ENCODE assay signal across 15 mouse cellular contexts in genomic region chr15:78769064-78769463, GRCm38 (mm10). TPM values are rescaled to one million over a fixed set of nuclear protein-coding genes. Genes with fewer than 3 reads are reported as not detected.
DNase-seq lines count a peak whose midpoint lies in the region; ATAC-seq and TF ChIP-seq lines count a peak whose summit lies in the region.
"Had no signal": no experiment of that assay in that cellular context is flagged by ENCODE, and none has a peak within 500 bp of the region (broad histone marks: within the 10 kb centered on the region; RNA-seq: fewer than 3 reads in every experiment).

No protein-coding gene starts in this region.

- H3K4me3 ChIP-seq in forebrain, embryonic 12.5 days (replicated peaks): peak overlapping the region; percentile 49; the same call in 1 of the 2 replicates
- H3K4me3 ChIP-seq in forebrain, embryonic 16.5 days (replicated peaks; ENCODE audit: low read length): no peak overlapping the region
- H3K4me3 ChIP-seq in liver, postnatal 0 days (ENCODE audit: low read depth, low read length): no peak overlapping the region
- no peak overlapping the region for H3K4me3 ChIP-seq in liver, embryonic 12.5 days
- H3K4me3 ChIP-seq in forebrain, embryonic 13.5 days: peak overlapping the region; percentile 37; the same call in 1 of the 2 replicates
- no peak overlapping the region for H3K4me3 ChIP-seq in midbrain, postnatal 0 days (ENCODE audit: low read depth, low read length)
- H3K4me3 ChIP-seq: heart, embryonic 12.5 days; stomach, embryonic 15.5 days had no signal

- H3K36me3 ChIP-seq in forebrain, embryonic 12.5 days (replicated peaks): peaks cover 48% of the 10 kb centered on the region
- no peaks in the 10 kb centered on the region for H3K36me3 ChIP-seq in forebrain, embryonic 16.5 days (ENCODE audit: control insufficient read depth, insufficient read depth)
- H3K36me3 ChIP-seq in liver, postnatal 0 days (replicated peaks; ENCODE audit: insufficient read depth, low read length): no peaks in the 10 kb centered on the region
- H3K36me3 ChIP-seq in liver, embryonic 12.5 days: peaks cover 24% of the 10 kb centered on the region
- H3K36me3 ChIP-seq in forebrain, embryonic 13.5 days (ENCODE audit: poor library complexity, severe bottlenecking): peaks cover 38% of the 10 kb centered on the region
- no peaks in the 10 kb centered on the region for H3K36me3 ChIP-seq in midbrain, postnatal 0 days (ENCODE audit: insufficient read depth, low read length)
- H3K36me3 ChIP-seq: heart, embryonic 12.5 days; stomach, embryonic 15.5 days had no signal

- TF ChIP-seq EP300 in liver, postnatal 0 days (IDR thresholded peaks at IDR 0.05; ENCODE audit: low read depth): no peak

- no peaks in the 10 kb centered on the region for H3K27me3 ChIP-seq in forebrain, embryonic 12.5 days
- H3K27me3 ChIP-seq in forebrain, embryonic 16.5 days (replicated peaks; ENCODE audit: control insufficient read depth, insufficient read depth, low read length): no peaks in the 10 kb centered on the region
- H3K27me3 ChIP-seq in liver, postnatal 0 days (ENCODE audit: insufficient read depth, low read length): no peaks in the 10 kb centered on the region
- no peaks in the 10 kb centered on the region for H3K27me3 ChIP-seq in liver, embryonic 12.5 days (replicated peaks)
- no peaks in the 10 kb centered on the region for H3K27me3 ChIP-seq in forebrain, embryonic 13.5 days
- H3K27me3 ChIP-seq in midbrain, postnatal 0 days (ENCODE audit: insufficient read depth, low read length): no peaks in the 10 kb centered on the region
- H3K27me3 ChIP-seq: stomach, embryonic 15.5 days had no signal

- TF ChIP-seq CTCF in liver, postnatal 0 days (IDR thresholded peaks at IDR 0.05; ENCODE audit: low read depth): peak; percentile 52
- TF ChIP-seq CTCF in midbrain, postnatal 0 days (IDR thresholded peaks at IDR 0.05): peak; percentile 55

- peak overlapping the region; percentile 73 for H3K4me2 ChIP-seq in forebrain, embryonic 12.5 days
- no peak overlapping the region for H3K4me2 ChIP-seq in forebrain, embryonic 16.5 days (ENCODE audit: low read length)
- H3K4me2 ChIP-seq in liver, postnatal 0 days (ENCODE audit: low read depth, low read length): no peak overlapping the region
- H3K4me2 ChIP-seq in liver, embryonic 12.5 days: no peak overlapping the region
- peak overlapping the region; percentile 76 for H3K4me2 ChIP-seq in forebrain, embryonic 13.5 days
- H3K4me2 ChIP-seq in midbrain, postnatal 0 days (ENCODE audit: low read depth, low read length, poor library complexity, severe bottlenecking): no peak overlapping the region
- H3K4me2 ChIP-seq: heart, embryonic 12.5 days; stomach, embryonic 15.5 days had no signal

- H3K9ac ChIP-seq in forebrain, embryonic 12.5 days: no peak overlapping the region
- no peak overlapping the region for H3K9ac ChIP-seq in forebrain, embryonic 16.5 days (replicated peaks; ENCODE audit: low read depth, low read length)
- H3K9ac ChIP-seq in liver, postnatal 0 days (replicated peaks): no peak overlapping the region
- H3K9ac ChIP-seq in liver, embryonic 12.5 days: no peak overlapping the region
- H3K9ac ChIP-seq in forebrain, embryonic 13.5 days: no peak overlapping the region
- no peak overlapping the region for H3K9ac ChIP-seq in midbrain, postnatal 0 days (replicated peaks; ENCODE audit: low read length, poor library complexity, severe bottlenecking)
- H3K9ac ChIP-seq: heart, embryonic 12.5 days; stomach, embryonic 15.5 days had no signal

- 96% methylated on average over 4 of the region's 4 CpGs for WGBS in forebrain, embryonic 12.5 days
- 88% methylated on average over 4 of the region's 4 CpGs for WGBS in forebrain, embryonic 16.5 days
- WGBS in liver, postnatal 0 days (ENCODE audit: insufficient replicate concordance): 84% methylated on average over 4 of the region's 4 CpGs
- WGBS in liver, embryonic 12.5 days (ENCODE audit: insufficient replicate concordance): 70% methylated on average over 4 of the region's 4 CpGs
- WGBS in forebrain, embryonic 13.5 days: 91% methylated on average over 4 of the region's 4 CpGs
- 92% methylated on average over 4 of the region's 4 CpGs for WGBS in midbrain, postnatal 0 days

- no peak for DNase-seq in liver, postnatal 0 days
- no peak for DNase-seq in midbrain, postnatal 0 days (ENCODE audit: low spot score)
- DNase-seq in right cerebral cortex, postnatal 36 days (ENCODE audit: low spot score in 2 of 2): no peak
- no peak for DNase-seq in spleen, postnatal 14 days (ENCODE audit: low spot score in 2 of 2)
- DNase-seq: cerebellum, adult 2 months; kidney, postnatal 14 days; lung, postnatal 14 days; right cerebral cortex, postnatal 4 days had no signal

- ATAC-seq in forebrain, embryonic 12.5 days (ENCODE audit: low FRiP score): no peak
- no peak for ATAC-seq in forebrain, embryonic 16.5 days
- no peak for ATAC-seq in liver, postnatal 0 days
- ATAC-seq in liver, embryonic 12.5 days: no peak
- no peak for ATAC-seq in forebrain, embryonic 13.5 days
- ATAC-seq in midbrain, postnatal 0 days (ENCODE audit: low FRiP score): no peak
- ATAC-seq: inflammation-experienced regulatory T-cells, adult 6 months had no signal

- peaks cover 76% of the 10 kb centered on the region for H3K4me1 ChIP-seq in forebrain, embryonic 12.5 days
- peaks cover 51% of the 10 kb centered on the region for H3K4me1 ChIP-seq in forebrain, embryonic 16.5 days (replicated peaks; ENCODE audit: control insufficient read depth, insufficient read depth, low read length)
- H3K4me1 ChIP-seq in liver, postnatal 0 days (ENCODE audit: insufficient read depth): peaks cover 11% of the 10 kb centered on the region
- peaks cover 33% of the 10 kb centered on the region for H3K4me1 ChIP-seq in liver, embryonic 12.5 days
- peaks cover 74% of the 10 kb centered on the region for H3K4me1 ChIP-seq in forebrain, embryonic 13.5 days
- H3K4me1 ChIP-seq in midbrain, postnatal 0 days (ENCODE audit: insufficient read depth, low read length): peaks cover 5% of the 10 kb centered on the region; the same call in 1 of the 2 replicates

- H3K27ac ChIP-seq in forebrain, embryonic 12.5 days: peak overlapping the region; percentile 73; the same call in 1 of the 2 replicates
- no peak overlapping the region for H3K27ac ChIP-seq in forebrain, embryonic 16.5 days (ENCODE audit: low read length)
- no peak overlapping the region for H3K27ac ChIP-seq in liver, postnatal 0 days (ENCODE audit: low read depth)
- H3K27ac ChIP-seq in liver, embryonic 12.5 days: no peak overlapping the region
- no peak overlapping the region for H3K27ac ChIP-seq in forebrain, embryonic 13.5 days
- H3K27ac ChIP-seq in midbrain, postnatal 0 days (ENCODE audit: low read depth, low read length): no peak overlapping the region
- H3K27ac ChIP-seq: stomach, embryonic 15.5 days had no signal

- H3K9me3 ChIP-seq in forebrain, embryonic 12.5 days: no peaks in the 10 kb centered on the region
- H3K9me3 ChIP-seq in forebrain, embryonic 16.5 days (ENCODE audit: control insufficient read depth, low read length): no peaks in the 10 kb centered on the region
- H3K9me3 ChIP-seq in liver, postnatal 0 days (ENCODE audit: low read length): no peaks in the 10 kb centered on the region
- H3K9me3 ChIP-seq in liver, embryonic 12.5 days (replicated peaks): no peaks in the 10 kb centered on the region; the same call in 1 of the 2 replicates
- no peaks in the 10 kb centered on the region for H3K9me3 ChIP-seq in forebrain, embryonic 13.5 days (replicated peaks)
- no peaks in the 10 kb centered on the region for H3K9me3 ChIP-seq in midbrain, postnatal 0 days (ENCODE audit: low read length)
- H3K9me3 ChIP-seq: stomach, embryonic 15.5 days had no signal

RNA-seq across cellular contexts. Expression of gene Mfng, which starts 4.2 kb away (rescaled TPM):
- 137 and 147 TPM in 2 replicates for polyA plus RNA-seq in forebrain, embryonic 12.5 days (2016; fragmentation: Nextera tagmentation; extraction: Ambion mirVana)
- 58.1 and 67.0 TPM in 2 replicates for polyA plus RNA-seq in forebrain, embryonic 16.5 days (2015; fragmentation: Nextera tagmentation; extraction: Ambion mirVana)
- polyA plus RNA-seq in liver, postnatal 0 days (2015; fragmentation: Nextera tagmentation; extraction: Ambion mirVana): 4.7 and 4.8 TPM in 2 replicates
- polyA plus RNA-seq in liver, embryonic 12.5 days (2016; fragmentation: Nextera tagmentation; extraction: Ambion mirVana): 11.0 and 11.7 TPM in 2 replicates
- polyA plus RNA-seq in forebrain, embryonic 13.5 days (2015; fragmentation: Nextera tagmentation; extraction: Ambion mirVana): 136 and 138 TPM in 2 replicates
- total RNA-seq in midbrain, postnatal 0 days (2014; rRNA removed): 4.6 and 6.9 TPM in 2 replicates
- 7.6 and 8.1 TPM in 2 replicates for polyA plus RNA-seq in midbrain, postnatal 0 days (2015; fragmentation: Nextera tagmentation; extraction: Ambion mirVana)

RNA-seq across cellular contexts. Expression of gene Card10, which starts 33.8 kb away (rescaled TPM):
- polyA plus RNA-seq in forebrain, embryonic 12.5 days (2016; fragmentation: Nextera tagmentation; extraction: Ambion mirVana): 2.0 and 2.1 TPM in 2 replicates
- 1.3 and 1.4 TPM in 2 replicates for polyA plus RNA-seq in forebrain, embryonic 16.5 days (2015; fragmentation: Nextera tagmentation; extraction: Ambion mirVana)
- 1.5 and 1.8 TPM in 2 replicates for polyA plus RNA-seq in liver, postnatal 0 days (2015; fragmentation: Nextera tagmentation; extraction: Ambion mirVana)
- polyA plus RNA-seq in liver, embryonic 12.5 days (2016; fragmentation: Nextera tagmentation; extraction: Ambion mirVana): 2.3 and 2.5 TPM in 2 replicates
- 0.92 and 0.93 TPM in 2 replicates for polyA plus RNA-seq in forebrain, embryonic 13.5 days (2015; fragmentation: Nextera tagmentation; extraction: Ambion mirVana)
- total RNA-seq in midbrain, postnatal 0 days (2014; rRNA removed): 0.71 and 1.6 TPM in 2 replicates
- polyA plus RNA-seq in midbrain, postnatal 0 days (2015; fragmentation: Nextera tagmentation; extraction: Ambion mirVana): 2.2 and 2.5 TPM in 2 replicates

RNA-seq across cellular contexts. Expression of gene Elfn2, which starts 50.5 kb away (rescaled TPM):
- 1.2 TPM in 2 replicates for polyA plus RNA-seq in forebrain, embryonic 12.5 days (2016; fragmentation: Nextera tagmentation; extraction: Ambion mirVana)
- polyA plus RNA-seq in forebrain, embryonic 16.5 days (2015; fragmentation: Nextera tagmentation; extraction: Ambion mirVana): 6.4 and 8.2 TPM in 2 replicates
- not detected in 2 replicates for polyA plus RNA-seq in liver, postnatal 0 days (2015; fragmentation: Nextera tagmentation; extraction: Ambion mirVana)
- polyA plus RNA-seq in liver, embryonic 12.5 days (2016; fragmentation: Nextera tagmentation; extraction: Ambion mirVana): not detected in 2 replicates
- 1.7 and 1.8 TPM in 2 replicates for polyA plus RNA-seq in forebrain, embryonic 13.5 days (2015; fragmentation: Nextera tagmentation; extraction: Ambion mirVana)
- total RNA-seq in midbrain, postnatal 0 days (2014; rRNA removed): 44.6 and 52.1 TPM in 2 replicates
- polyA plus RNA-seq in midbrain, postnatal 0 days (2015; fragmentation: Nextera tagmentation; extraction: Ambion mirVana): 10.2 and 10.7 TPM in 2 replicates
- polyA plus RNA-seq: heart, embryonic 12.5 days had no signal

Comparison
In these comparisons a context has a peak if more than half of its experiments do, and no peak if none do; other contexts are left out.
1. H3K4me2 ChIP-seq: peak in forebrain, embryonic 12.5 days (single experiment) and forebrain, embryonic 13.5 days (single experiment); none in forebrain, embryonic 16.5 days (single experiment), liver, postnatal 0 days (single experiment), liver, embryonic 12.5 days (single experiment) and midbrain, postnatal 0 days (single experiment).
2. H3K4me3 ChIP-seq: peak in forebrain, embryonic 12.5 days (single experiment) and forebrain, embryonic 13.5 days (single experiment); none in forebrain, embryonic 16.5 days (single experiment), liver, postnatal 0 days (single experiment), liver, embryonic 12.5 days (single experiment) and midbrain, postnatal 0 days (single experiment).